Mouse (Mus musculus): ENCODE data around the gene Olfr288.

Gene Olfr288

DNA sequence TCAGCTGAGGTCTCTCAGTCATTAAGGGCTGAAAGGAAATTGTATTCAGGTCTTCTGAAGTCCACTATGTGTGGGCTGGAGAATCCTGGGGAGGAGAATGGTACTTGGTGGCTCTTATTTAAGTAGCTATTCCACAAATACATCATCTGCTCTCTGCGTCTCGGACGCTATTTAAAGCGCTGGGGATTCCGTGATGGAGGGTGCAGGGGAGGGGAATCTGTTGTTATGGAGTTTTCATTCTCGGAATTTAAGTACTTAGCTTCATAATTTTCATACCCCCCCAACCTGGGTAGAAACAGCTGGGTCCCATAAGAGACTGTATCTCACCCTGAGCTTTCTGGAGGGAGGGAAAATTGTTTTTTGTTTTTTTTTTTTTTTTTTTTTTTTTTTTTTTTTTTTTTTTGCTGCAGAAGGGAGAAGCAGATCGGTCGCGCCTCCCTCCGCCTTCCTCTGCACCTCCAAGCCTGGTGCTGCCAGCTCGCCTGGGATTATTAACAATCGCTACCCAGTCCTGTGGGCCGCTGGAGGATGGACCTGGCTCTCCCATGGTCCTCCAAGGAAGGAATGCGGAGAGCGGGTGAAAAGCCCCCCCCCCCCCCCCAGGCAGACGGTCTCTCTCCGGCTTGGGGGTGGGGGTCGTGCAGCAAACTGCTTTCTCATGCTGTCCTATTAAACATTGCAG, 28.2 kb downstream of the Olfr288 start, which contains the start of gene Ccdc184:
Gene Ccdc184 (plus strand): TSS at position 196 of the 682 bp plus-strand sequence.
- no peak for DNase-seq (ENCODE audit: low spot score)

DNA sequence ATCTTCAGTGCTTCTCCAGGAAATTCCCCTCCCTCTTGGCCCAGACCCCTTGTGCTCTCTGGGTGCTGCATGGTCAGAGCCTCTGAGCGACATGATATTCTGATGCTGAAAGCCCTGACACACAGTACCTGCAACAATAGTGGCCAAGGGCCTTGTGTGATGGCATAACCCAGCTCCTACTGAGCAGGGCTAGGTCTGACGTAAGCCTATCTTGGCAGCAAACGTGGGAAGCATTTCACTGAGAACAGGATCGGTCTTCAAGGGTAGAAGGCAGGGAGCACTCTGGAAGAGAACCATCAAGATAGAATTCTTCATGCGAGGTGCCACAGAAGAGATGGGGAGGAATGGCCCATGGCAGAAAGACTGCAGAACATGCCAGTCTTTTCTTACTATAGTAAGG, 29.8 kb downstream of the Olfr288 start, which contains the start of gene Asb8:
Gene Asb8 (minus strand): TSS at position 101 of the 400 bp plus-strand sequence.
- no peak for DNase-seq (ENCODE audit: low spot score)

DNA sequence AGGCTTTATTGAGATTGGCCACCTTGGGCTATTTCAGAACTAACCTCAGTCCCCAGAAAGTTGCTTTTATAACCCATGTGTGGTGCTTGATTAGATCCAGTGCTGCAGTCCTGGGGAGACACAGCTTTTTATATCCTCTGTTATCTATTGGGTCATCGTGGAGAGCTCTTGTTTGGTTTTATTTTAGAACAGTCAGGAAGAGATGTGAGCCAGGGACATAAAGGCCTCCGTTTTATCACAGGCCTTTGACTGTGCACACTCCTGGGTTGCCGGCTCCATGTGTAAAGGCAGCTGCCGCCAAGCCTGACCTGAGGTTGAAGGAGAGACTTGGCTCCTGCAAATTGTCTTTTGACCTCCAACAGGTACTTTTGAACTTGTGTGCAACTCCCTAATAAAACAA, 32.8 kb downstream of the Olfr288 start:
- no peak for DNase-seq (ENCODE audit: low spot score)

DNA sequence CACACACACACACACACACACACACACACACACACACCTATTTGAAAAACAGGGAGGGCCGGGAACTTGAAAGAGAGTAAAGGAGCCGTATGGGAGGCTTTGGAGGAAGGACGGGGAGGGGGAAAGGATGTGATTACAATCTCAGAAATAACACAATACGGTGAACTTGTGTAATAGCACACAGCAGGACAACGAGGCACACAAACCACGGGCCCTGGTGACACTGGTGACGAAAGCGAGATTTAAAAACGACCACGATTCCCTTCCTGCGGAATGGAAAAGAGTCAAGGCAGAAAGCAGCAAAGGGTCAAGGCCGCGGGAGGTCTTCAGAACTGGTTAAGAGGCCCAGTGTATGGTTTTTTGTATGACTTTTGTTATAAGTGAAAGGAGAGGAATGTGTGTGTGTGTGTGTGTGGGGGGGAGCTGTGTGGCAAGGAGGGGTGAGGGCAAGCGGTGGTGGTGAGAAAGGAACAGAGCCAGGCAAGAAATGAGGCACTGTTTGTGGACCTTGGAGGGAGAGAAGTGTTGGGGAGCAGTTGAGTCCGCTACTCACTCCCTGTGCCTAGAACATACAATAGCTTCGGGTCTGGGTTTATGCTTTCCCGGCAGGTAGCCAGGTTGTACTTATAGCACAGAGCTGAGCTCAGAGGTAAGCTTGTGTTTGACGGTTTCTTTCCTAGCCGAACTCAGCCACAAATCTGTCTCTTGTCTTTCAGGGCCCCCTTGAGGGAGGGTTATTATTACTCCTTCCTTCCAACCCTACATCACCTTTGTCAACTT, 34.1 kb downstream of the Olfr288 start:
- DNase-seq (ENCODE audit: low spot score): no peak

DNA sequence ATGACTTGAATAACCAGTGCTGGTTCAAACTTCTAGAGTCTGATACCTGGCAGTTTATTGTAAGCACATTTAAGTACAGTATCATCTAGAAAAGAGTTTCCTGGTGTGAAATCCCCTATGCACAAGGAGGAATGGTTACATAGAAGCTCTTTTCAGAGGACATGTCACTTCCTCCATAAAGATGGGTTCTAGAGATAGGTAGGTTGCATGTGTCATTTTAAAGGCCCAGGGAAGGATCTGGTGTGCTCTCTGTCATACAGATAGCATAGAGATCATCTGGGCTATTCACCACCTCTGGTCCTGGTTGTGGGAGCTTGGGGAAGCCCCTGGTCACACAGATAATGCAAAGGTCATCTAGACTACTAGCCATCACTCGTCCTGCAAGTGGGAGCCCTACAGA, 38.1 kb downstream of the Olfr288 start:
- no peak for DNase-seq (ENCODE audit: low spot score)

DNA sequence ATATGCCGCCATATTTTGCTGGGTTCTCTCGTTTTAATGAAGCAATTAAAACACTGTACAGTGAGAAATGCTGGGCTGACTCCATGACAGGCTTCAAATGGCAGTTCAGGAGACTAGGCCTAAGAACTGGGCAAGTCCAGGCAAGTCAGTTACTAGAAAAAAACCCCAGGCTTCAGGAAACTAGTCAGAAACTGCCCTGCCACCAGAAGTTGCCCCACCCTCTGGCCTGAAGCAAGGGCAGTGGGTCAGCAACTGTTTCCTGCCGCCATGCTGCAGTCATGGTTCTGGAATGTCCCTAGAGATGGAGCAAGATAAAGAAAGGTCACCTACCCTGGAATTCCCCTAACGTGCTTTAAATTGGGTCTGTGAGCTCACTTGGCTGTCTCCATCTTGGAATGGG, 39.4 kb downstream of the Olfr288 start:
- DNase-seq (ENCODE audit: low spot score): no peak

DNA sequence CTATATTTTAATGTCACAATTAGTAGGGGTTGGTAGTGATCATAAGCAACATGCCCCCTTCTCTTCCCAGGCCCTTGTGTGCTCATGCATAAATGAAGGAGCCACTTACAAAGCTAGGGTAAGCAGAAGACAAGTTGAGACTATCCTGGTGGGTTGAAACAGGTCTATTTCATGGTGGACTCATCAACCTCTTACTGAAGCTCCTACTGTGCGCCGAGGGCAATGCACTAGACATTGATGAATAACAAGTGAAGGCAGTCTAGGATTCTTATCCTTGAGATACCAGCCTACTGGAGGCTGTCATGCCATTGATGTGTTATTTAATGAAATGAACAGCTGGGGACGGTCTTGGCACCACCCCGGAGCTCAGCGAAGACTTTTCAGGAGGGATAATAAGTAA, 40.1 kb downstream of the Olfr288 start:
- no peak for DNase-seq (ENCODE audit: low spot score)

DNA sequence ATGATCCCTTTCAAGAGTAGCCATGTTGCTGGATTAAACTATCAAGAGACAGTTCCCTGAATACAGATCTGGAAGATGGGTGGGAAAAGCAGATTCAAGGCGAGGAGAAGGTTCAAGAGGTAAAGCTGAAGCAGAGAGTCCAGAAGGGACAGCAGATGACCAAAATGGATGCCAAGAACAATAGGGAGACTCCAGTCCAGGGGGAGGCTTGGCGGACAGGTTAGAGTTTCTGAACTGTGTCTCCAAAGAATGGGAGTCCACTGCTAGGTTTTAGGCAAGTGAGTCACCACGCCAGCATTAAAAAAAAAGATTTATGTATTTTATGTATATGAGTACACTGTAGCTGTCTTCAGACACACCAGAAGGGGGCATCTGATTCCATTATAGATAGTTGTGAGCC, 40.7 kb downstream of the Olfr288 start:
- DNase-seq (ENCODE audit: low spot score): no peak

DNA sequence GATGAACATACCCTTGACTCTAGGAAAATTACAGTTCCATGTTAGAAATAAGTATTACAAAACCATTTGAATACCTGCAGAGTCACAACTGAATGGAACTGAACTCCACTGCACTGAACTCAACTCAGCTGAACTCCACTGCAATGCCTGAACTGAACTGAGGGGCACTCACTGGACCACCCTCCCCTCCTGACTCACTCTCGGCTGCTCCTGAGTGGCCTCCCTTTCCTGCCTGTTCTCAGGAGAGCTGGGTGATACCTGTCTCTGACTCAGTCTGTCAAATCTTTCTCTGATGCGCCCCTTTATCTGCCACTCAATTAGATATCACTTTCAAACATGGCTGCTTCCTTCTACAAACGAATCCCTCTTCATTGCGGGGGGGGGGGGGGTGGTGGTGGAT, 41.2 kb downstream of the Olfr288 start:
- no peak for DNase-seq (ENCODE audit: low spot score)

DNA sequence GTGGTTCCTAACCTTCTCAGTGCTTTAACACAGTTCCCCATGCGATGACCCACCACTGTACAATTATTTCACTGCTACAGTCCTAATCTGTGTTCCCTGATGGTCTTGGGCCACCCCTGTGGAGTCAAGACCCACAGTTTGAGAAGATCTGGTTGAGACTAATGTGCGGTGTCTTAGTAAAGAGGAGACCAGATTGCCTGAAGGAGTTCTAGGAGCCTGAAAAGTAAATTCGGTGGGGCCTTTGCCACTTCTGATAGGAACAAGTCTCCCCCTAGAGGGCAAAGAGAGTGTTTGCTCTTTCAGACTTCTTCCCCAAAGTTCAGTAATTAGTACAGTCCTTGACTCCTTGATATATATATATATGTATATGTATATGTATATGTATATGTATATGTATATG, 41.7 kb downstream of the Olfr288 start:
- no peak for DNase-seq (ENCODE audit: low spot score)

DNA sequence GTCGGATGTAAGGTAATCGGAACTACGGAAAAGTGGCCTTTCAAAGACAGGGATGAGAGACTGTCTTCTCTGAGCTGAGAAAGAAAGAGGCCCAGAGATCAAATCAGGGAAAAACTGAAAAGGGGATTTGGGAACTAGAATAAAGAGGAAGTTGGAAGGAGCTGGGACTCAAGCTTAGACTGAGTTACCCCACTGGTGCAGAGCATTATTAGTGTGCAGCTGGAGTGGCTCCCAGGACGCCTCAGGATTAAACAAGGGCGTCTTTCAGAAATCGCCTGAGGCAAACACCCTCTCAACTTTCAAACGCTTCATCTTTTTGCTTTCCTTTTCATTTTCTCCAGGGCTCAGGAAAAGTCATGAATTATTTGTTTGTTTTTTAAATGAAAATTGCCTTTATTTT, 42.4 kb downstream of the Olfr288 start:
- no peak for DNase-seq (ENCODE audit: low spot score)

DNA sequence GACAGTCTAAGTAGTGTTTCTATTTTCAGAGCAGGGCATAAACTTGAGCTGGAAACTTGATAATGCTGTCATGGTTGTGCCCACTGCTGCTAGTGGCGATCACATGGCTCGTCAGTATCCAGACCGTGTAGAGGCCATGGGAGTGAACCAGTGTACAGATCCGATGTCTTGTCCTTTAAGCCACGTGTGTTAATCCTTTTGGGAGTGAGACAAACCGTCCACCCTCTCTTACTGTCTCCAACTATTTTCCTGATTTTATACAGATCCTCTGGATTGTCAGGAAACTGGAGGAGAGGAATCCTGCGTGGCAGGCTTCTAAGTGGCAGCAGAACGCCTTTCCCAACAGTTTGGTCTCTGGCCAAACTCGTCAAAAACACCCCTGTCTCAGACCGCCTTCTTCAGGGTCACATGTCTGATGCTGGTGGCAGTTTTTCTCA, 46.2 kb downstream of the Olfr288 start:
- DNase-seq (ENCODE audit: low spot score): no peak

DNA sequence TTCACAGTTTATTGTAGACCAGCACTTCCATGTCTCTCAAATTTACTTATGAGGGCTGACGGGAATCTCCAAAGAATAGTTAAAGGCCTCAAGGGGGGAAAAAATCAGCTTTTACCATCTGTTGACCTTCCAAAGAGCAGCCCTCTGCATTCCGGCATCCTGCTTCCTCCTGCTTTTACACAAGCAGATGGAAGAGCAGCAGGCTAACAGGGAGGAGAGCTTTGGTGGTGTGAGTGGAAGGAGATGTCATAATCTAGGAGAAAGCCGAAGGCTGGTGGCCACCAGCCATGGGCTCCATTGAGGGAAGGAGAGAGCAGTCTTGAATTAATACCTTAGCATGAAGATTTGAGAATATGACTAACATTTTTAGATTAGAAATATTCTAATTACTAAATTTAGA, 47.0 kb downstream of the Olfr288 start:
- DNase-seq (ENCODE audit: low spot score): no peak

DNA sequence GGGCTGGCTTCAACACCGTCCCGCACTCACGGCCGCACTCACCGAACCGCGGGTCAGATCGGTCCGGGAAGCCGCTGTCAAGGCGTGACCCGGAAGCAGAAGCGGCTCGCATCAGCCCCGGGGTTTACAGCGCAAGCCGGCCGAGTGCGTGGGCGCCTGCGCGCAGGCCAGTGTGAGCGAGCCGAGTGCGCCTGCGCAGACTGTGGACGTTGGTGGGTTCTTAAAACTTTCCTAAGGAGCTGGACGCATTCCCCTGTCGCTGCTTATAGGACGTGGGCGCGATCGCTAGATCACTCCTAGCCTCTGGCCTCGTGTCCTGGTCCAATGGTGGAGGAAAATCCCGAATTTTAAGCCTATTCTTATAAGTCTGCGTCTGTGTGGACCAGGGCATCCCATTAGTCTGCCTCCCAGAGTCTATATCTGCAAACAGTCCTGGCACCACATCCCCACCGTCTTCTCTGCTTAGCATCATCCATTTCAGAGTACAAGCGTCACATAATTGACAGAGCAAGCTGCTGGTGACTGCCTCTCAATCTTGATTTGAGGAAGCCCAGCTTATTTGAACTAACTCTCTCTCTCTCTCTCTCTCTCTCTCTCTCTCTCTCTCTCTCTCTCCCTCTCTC, 49.7 kb downstream of the Olfr288 start:
- peak; percentile 74 for DNase-seq (ENCODE audit: low spot score)

DNA sequence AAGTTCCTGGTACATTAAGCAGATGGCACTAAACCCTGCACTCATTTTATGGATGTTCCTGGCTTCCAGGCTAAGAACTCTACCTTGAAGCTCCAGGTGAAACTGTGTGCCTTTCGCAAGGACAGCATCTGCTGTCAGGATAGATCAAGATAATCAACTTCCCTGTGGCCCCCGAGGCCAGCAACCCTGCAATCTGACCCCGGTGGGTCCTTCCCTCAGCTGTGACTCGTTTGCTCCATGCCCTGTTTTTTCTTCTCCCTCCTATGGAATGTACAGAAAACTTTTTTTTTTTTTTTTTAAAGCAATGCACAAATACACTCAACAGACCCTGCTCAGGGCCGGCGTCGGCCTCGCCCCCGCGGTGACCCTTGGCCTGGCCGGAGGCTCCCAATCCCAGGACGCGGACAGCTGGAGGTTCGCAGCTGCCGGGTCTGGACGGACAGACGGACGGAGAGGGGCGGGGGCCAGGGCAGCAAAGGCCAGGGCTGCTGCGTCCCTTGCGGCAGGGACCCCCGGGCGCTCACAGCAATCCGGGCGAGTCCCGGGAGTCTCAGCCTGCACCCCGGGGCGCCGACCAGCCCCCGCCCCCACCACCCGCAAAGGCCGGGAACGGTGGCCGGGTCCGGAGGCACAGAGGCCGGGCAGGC, 50.4 kb downstream of the Olfr288 start:
- DNase-seq (ENCODE audit: low spot score): no peak

DNA sequence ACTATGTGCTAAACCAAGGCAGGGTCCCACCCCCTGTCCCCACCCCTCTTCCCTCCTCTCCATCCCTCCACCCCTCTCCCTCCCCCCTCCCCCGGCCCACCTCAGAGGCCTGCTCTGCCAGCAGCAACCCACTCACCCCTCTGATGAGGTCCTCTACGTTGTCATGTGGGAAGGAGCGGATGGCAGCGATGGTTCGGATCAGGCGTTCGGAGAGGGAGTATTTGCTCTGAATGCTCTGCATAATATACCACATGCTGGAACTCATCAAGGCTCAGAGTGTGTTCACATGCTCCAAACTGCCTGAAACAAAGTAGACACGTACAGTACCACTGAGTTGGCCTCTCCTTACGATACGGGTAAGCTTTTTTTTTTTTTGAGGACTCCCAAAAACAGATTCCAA, 52.8 kb downstream of the Olfr288 start:
- DNase-seq (ENCODE audit: low spot score): no peak

DNA sequence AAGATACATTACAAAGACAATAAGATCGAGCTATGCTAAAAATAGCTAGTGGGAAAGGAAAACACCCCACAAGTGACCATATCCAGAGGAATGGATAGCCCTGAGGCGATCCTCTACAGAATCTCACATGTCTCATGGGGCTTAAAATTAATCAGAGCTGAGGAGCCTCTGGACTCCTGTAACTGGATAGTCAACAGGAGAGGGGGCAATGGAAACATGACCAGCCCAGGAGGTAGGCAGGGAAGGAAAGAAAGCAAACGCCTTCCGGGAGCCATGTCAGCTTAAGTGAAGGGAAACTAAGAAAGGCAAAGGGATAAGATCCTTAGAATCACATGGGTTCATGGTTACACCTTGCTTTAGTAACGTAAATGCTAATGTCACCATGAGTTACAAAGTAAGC, 54.5 kb downstream of the Olfr288 start:
- no peak for DNase-seq (ENCODE audit: low spot score)

DNA sequence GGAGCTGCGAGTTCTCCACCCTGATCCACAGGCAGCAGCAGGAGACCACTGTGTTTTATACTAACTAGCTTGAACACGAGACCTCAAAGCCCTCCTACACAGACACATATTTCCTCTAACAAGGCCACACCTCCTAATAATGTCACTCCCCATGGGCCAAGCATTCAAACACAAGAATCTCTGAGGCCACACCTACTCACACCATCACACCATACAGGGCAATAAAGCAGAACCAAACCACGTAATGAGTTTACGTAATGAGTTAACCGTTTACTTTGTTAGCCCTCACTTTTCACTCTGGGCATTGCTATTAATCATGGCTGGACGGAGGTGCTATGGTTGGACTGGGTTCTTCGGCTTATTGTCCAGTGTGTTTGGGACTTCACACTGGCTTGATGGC, 55.6 kb downstream of the Olfr288 start:
- DNase-seq (ENCODE audit: low spot score): no peak

DNA sequence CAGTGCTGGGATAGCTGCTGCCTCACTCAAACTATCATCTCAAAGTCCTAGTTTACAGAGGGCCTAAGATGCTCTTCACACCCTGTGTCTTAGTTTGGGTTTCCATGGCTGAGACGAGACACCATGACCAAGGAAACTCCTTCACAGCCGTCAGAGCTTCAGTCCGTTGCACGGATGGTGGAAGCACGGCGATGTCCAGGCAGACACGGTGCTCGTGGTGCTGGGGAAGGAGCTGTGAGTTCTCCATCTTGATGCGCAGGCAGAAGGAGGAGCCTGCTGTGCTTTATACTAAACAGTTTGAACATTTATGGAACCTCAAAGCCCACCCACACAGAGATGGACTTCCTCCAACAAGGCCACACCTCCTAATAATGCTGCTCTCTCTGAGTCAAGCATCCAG, 58.5 kb downstream of the Olfr288 start:
- no peak for DNase-seq (ENCODE audit: low spot score)

Data from ovary, postnatal 10 days (tissue).